Mouse (Mus musculus): ENCODE results near the gene Lcn9. TPM values are rescaled to one million over a fixed set of nuclear protein-coding genes. Genes with fewer than 3 reads are reported as not detected.

Gene Lcn9
- polyA plus RNA-seq (2015; fragmentation: Nextera tagmentation; extraction: Ambion mirVana), result not detected in 2 replicates

- 89% methylated on average over 1 of the region's 1 CpGs for WGBS
- Histone ChIP-seq H3K4me3 (replicated peaks; ENCODE audit: low read length) (no peak within 1 kb of the TSS), H3K4me1 (replicated peaks; ENCODE audit: control insufficient read depth, insufficient read depth, low read length) (no peaks in the 10 kb centered on the region), H3K9me3 (ENCODE audit: control insufficient read depth, low read length) (0 out of 2 replicates have a peak, but pooled peaks cover 2% of the 10 kb centered on the region), H3K9ac (replicated peaks; ENCODE audit: low read depth, low read length) (no peak within 1 kb of the TSS), H3K36me3 (ENCODE audit: control insufficient read depth, insufficient read depth) (no peaks in the 10 kb centered on the region), H3K27me3 (replicated peaks; ENCODE audit: control insufficient read depth, insufficient read depth, low read length) (no peaks in the 10 kb centered on the region), H3K4me2 (ENCODE audit: low read length) (no peak within 1 kb of the TSS), H3K27ac (ENCODE audit: low read length) (no peak within 1 kb of the TSS)
- ATAC-seq, result no peak
Measured at GRCm38 (mm10) chr2:25822806-25823205, at the start of gene Lcn9. Gene Lcn9 (plus strand): TSS chr2:25823153.

GRCm38 (mm10) chr2:25773507-25773906, 49.4 kb upstream of the Lcn9 start:
- no peak overlapping the region for H3K27ac ChIP-seq (ENCODE audit: low read length)
- no peak overlapping the region for H3K4me2 ChIP-seq (ENCODE audit: low read length)
- H3K9ac ChIP-seq (replicated peaks; ENCODE audit: low read depth, low read length), result no peak overlapping the region
- WGBS, result 93% methylated on average over 2 of the region's 2 CpGs
- no peaks in the 10 kb centered on the region for H3K4me1 ChIP-seq (replicated peaks; ENCODE audit: control insufficient read depth, insufficient read depth, low read length)
- no peaks in the 10 kb centered on the region for H3K9me3 ChIP-seq (ENCODE audit: control insufficient read depth, low read length)
- H3K4me3 ChIP-seq (replicated peaks; ENCODE audit: low read length), result no peak overlapping the region
- no peaks in the 10 kb centered on the region for H3K27me3 ChIP-seq (replicated peaks; ENCODE audit: control insufficient read depth, insufficient read depth, low read length)
- ATAC-seq, result no peak
- no peaks in the 10 kb centered on the region for H3K36me3 ChIP-seq (ENCODE audit: control insufficient read depth, insufficient read depth)

- Histone ChIP-seq H3K4me3 (replicated peaks; ENCODE audit: low read length) (no peak overlapping the region), H3K4me2 (ENCODE audit: low read length) (no peak overlapping the region), H3K27ac (ENCODE audit: low read length) (no peak overlapping the region), H3K36me3 (ENCODE audit: control insufficient read depth, insufficient read depth) (no peaks in the 10 kb centered on the region), H3K9ac (replicated peaks; ENCODE audit: low read depth, low read length) (no peak overlapping the region), H3K27me3 (replicated peaks; ENCODE audit: control insufficient read depth, insufficient read depth, low read length) (no peaks in the 10 kb centered on the region), H3K9me3 (ENCODE audit: control insufficient read depth, low read length) (no peaks in the 10 kb centered on the region), H3K4me1 (replicated peaks; ENCODE audit: control insufficient read depth, insufficient read depth, low read length) (no peaks in the 10 kb centered on the region)
- no peak for ATAC-seq
- 73% methylated on average over 2 of the region's 2 CpGs for WGBS
Measured at GRCm38 (mm10) chr2:25774640-25775039, 48.3 kb upstream of the Lcn9 start.

- H3K36me3 ChIP-seq (ENCODE audit: control insufficient read depth, insufficient read depth), result no peaks in the 10 kb centered on the region
- ATAC-seq, result no peak
- no peak overlapping the region for H3K4me3 ChIP-seq (replicated peaks; ENCODE audit: low read length)
- H3K4me2 ChIP-seq (ENCODE audit: low read length), result no peak overlapping the region
- no peak overlapping the region for H3K9ac ChIP-seq (replicated peaks; ENCODE audit: low read depth, low read length)
- WGBS, result 66% methylated on average over 3 of the region's 3 CpGs
- no peak overlapping the region for H3K27ac ChIP-seq (ENCODE audit: low read length)
- H3K4me1 ChIP-seq (replicated peaks; ENCODE audit: control insufficient read depth, insufficient read depth, low read length), result no peaks in the 10 kb centered on the region
- no peaks in the 10 kb centered on the region for H3K9me3 ChIP-seq (ENCODE audit: control insufficient read depth, low read length)
- no peaks in the 10 kb centered on the region for H3K27me3 ChIP-seq (replicated peaks; ENCODE audit: control insufficient read depth, insufficient read depth, low read length)
Measured at GRCm38 (mm10) chr2:25775991-25776390, 47.0 kb upstream of the Lcn9 start.

GRCm38 (mm10) chr2:25776717-25777116, 46.2 kb upstream of the Lcn9 start, which contains the start of gene Lcn11:
Gene Lcn11 (plus strand): TSS chr2:25777017.
- no peak for ATAC-seq

GRCm38 (mm10) chr2:25779076-25779475, 43.9 kb upstream of the Lcn9 start:
- Histone ChIP-seq H3K9me3 (ENCODE audit: control insufficient read depth, low read length) (no peaks in the 10 kb centered on the region), H3K36me3 (ENCODE audit: control insufficient read depth, insufficient read depth) (no peaks in the 10 kb centered on the region), H3K4me1 (replicated peaks; ENCODE audit: control insufficient read depth, insufficient read depth, low read length) (no peaks in the 10 kb centered on the region), H3K4me2 (ENCODE audit: low read length) (no peak overlapping the region), H3K27me3 (replicated peaks; ENCODE audit: control insufficient read depth, insufficient read depth, low read length) (no peaks in the 10 kb centered on the region), H3K9ac (replicated peaks; ENCODE audit: low read depth, low read length) (no peak overlapping the region), H3K4me3 (replicated peaks; ENCODE audit: low read length) (no peak overlapping the region), H3K27ac (ENCODE audit: low read length) (no peak overlapping the region)
- 91% methylated on average over 9 of the region's 9 CpGs for WGBS
- ATAC-seq, result no peak

More at GRCm38 (mm10) chr2:25776717-25777116, 46.2 kb upstream of the Lcn9 start, which contains the start of gene Lcn11:
- Histone ChIP-seq H3K9ac (replicated peaks; ENCODE audit: low read depth, low read length) (no peak within 1 kb of the TSS), H3K9me3 (ENCODE audit: control insufficient read depth, low read length) (no peaks in the 10 kb centered on the region), H3K4me3 (replicated peaks; ENCODE audit: low read length) (no peak within 1 kb of the TSS), H3K36me3 (ENCODE audit: control insufficient read depth, insufficient read depth) (no peaks in the 10 kb centered on the region), H3K4me1 (replicated peaks; ENCODE audit: control insufficient read depth, insufficient read depth, low read length) (no peaks in the 10 kb centered on the region), H3K27me3 (replicated peaks; ENCODE audit: control insufficient read depth, insufficient read depth, low read length) (no peaks in the 10 kb centered on the region), H3K4me2 (ENCODE audit: low read length) (no peak within 1 kb of the TSS), H3K27ac (ENCODE audit: low read length) (no peak within 1 kb of the TSS)
- WGBS, result 96% methylated on average over 1 of the region's 1 CpGs

GRCm38 (mm10) chr2:25780921-25781320, 42.0 kb upstream of the Lcn9 start:
- no peak for ATAC-seq
- Histone ChIP-seq H3K4me3 (replicated peaks; ENCODE audit: low read length) (no peak overlapping the region), H3K9ac (replicated peaks; ENCODE audit: low read depth, low read length) (no peak overlapping the region), H3K4me2 (ENCODE audit: low read length) (no peak overlapping the region), H3K4me1 (replicated peaks; ENCODE audit: control insufficient read depth, insufficient read depth, low read length) (no peaks in the 10 kb centered on the region), H3K36me3 (ENCODE audit: control insufficient read depth, insufficient read depth) (no peaks in the 10 kb centered on the region), H3K27ac (ENCODE audit: low read length) (no peak overlapping the region), H3K9me3 (ENCODE audit: control insufficient read depth, low read length) (no peaks in the 10 kb centered on the region), H3K27me3 (replicated peaks; ENCODE audit: control insufficient read depth, insufficient read depth, low read length) (no peaks in the 10 kb centered on the region)
- WGBS, result 68% methylated on average over 4 of the region's 4 CpGs

- Histone ChIP-seq H3K9me3 (ENCODE audit: control insufficient read depth, low read length) (no peaks in the 10 kb centered on the region), H3K4me2 (ENCODE audit: low read length) (no peak within 1 kb of the TSS), H3K4me3 (replicated peaks; ENCODE audit: low read length) (no peak within 1 kb of the TSS), H3K27me3 (replicated peaks; ENCODE audit: control insufficient read depth, insufficient read depth, low read length) (no peaks in the 10 kb centered on the region), H3K36me3 (ENCODE audit: control insufficient read depth, insufficient read depth) (no peaks in the 10 kb centered on the region), H3K27ac (ENCODE audit: low read length) (no peak within 1 kb of the TSS), H3K4me1 (replicated peaks; ENCODE audit: control insufficient read depth, insufficient read depth, low read length) (no peaks in the 10 kb centered on the region), H3K9ac (replicated peaks; ENCODE audit: low read depth, low read length) (no peak within 1 kb of the TSS)
- WGBS, result 87% methylated on average over 3 of the region's 3 CpGs
- ATAC-seq, result no peak
Measured at GRCm38 (mm10) chr2:25781957-25782356, 41.0 kb upstream of the Lcn9 start, which contains the start of gene Gm13539. Gene Gm13539 (plus strand): TSS chr2:25782257.

GRCm38 (mm10) chr2:25785573-25786322, 37.2 kb upstream of the Lcn9 start:
- H3K36me3 ChIP-seq (ENCODE audit: control insufficient read depth, insufficient read depth), result no peaks in the 10 kb centered on the region
- H3K9ac ChIP-seq (replicated peaks; ENCODE audit: low read depth, low read length), result no peak overlapping the region
- no peaks in the 10 kb centered on the region for H3K27me3 ChIP-seq (replicated peaks; ENCODE audit: control insufficient read depth, insufficient read depth, low read length)
- no peak overlapping the region for H3K4me2 ChIP-seq (ENCODE audit: low read length)
- H3K4me1 ChIP-seq (replicated peaks; ENCODE audit: control insufficient read depth, insufficient read depth, low read length), result no peaks in the 10 kb centered on the region
- no peak for ATAC-seq
- H3K9me3 ChIP-seq (ENCODE audit: control insufficient read depth, low read length), result no peaks in the 10 kb centered on the region
- H3K27ac ChIP-seq (ENCODE audit: low read length), result no peak overlapping the region
- 73% methylated on average over 5 of the region's 5 CpGs for WGBS
- H3K4me3 ChIP-seq (replicated peaks; ENCODE audit: low read length), result no peak overlapping the region
